Mouse (Mus musculus): Measurements from ENCODE around the gene Tmem132c.

Tmem132c gene

GRCm38 (mm10) chr5:127286886-127287285, 45.3 kb downstream of the Tmem132c start:
- DNase-seq: no peak

GRCm38 (mm10) chr5:127289659-127290058, 48.1 kb downstream of the Tmem132c start:
- DNase-seq: no peak

- DNase-seq: peak; percentile 46 to 60
Observed at GRCm38 (mm10) chr5:127290461-127291250, 49.0 kb downstream of the Tmem132c start.

GRCm38 (mm10) chr5:127291581-127291980, 50.0 kb downstream of the Tmem132c start:
- no peak for DNase-seq

DNA sequence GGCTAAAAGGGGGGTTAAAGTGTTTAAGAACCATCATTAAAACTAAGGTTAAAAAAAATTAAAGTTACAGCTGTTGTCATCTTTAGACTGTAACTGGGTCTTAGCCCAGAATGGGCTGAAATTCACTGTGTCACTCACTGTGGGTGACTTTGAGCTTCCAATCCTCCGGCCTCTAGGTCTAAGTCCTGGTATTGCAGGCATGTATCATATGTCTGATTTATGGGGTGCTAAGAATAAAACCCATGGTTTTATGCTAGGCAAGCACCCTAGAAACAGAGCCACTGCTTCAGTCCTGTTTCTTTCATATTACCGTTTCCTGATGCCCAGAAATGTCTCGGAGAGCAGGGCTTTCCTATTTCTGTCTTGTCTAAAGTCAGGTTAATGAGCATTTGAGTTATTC, 52.1 kb downstream of the Tmem132c start:
- DNase-seq: no peak

DNA sequence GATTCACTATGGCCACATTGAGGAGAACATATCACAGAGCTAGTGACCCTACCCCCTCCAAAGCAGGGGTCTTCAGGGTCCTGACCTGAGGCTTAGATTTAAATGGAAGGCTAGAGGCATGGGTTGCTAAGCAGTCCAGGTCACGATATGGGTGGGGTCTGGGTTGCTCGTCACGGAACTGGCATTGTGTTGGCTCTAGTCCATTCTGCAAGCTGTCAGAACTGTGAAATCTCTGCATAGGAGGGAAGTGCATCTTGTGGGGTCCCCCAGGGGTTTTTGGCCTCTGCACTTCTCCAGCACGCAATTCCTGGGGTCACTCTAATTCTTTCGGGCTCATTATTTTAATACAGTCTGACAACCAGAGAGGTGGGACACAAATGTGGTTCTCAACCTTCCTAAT, 55.9 kb downstream of the Tmem132c start:
- no peak for DNase-seq

GRCm38 (mm10) chr5:127298060-127298459, 56.5 kb downstream of the Tmem132c start:
- DNase-seq: no peak

DNA sequence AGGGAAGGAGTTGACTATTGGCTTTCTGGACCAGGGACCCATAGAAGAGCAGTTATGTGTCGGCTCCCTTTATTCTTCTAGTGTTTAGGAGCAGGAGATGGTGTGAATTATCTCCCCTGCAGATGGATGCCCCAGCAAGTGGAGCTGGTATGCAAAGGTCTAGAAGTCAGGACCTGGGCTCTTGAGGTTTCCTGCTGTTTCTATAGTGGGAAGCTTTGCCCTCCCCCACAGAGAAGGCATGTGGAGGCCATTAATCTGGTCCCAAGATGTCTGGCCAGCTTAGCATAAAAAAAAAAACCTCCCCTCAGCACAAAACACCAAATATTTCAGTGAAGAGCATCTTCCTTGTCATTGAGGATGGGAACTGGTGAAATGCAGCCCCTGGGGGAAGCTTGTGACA, 57.4 kb downstream of the Tmem132c start:
- DNase-seq: no peak

DNA sequence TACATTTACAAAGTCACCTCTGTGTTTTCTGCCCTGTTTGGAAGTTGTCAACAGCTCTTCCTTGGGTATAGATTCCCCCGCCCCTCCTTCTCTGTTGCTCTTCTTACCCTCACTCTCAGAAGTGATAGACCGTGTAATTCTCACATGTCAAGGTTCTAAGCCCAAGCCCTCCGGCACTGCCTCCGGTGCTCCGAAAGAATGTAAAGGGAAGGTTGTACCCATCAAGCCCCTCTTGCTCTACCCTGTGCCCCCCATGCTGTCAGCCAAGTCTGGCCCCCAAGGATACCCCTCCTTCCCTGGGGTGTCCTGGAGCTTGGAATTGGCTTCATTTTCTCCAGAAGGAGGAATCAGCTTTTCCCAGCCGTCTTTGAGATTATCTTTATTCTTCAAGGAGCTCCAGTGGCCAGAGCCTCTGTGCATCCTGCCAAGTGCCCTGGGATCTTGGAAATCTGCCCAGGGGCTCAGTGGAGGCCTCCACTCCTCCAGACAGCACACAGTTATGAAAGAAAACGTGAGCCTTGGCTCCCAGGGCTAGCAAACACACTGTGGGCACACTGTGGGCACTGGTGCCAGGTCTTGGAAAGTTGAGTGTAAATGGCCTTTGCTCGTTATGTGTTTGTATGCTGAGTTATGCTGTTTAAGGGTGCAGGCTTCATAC, 59.1 kb downstream of the Tmem132c start:
- DNase-seq: peak; percentile 26 to 43

DNA sequence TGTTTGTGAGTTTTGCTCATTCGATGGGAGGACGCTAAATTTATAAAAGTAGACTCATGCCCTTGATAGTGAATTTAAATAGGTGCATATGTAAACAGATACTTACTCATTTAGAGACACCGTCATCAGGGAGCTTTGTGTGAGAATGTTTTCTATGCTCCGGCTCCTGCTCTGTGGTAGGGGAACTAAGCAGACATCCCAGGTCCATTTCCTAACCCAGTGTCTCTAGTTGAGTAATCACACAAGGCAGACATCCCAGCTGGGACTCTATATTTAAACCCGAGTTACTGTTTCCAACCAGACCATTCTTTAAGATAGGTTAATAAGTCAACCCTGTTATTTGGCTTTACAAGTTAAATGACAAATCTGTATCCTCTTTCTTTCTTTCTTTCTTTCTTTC, 63.7 kb downstream of the Tmem132c start:
- no peak for DNase-seq

GRCm38 (mm10) chr5:127305719-127306118, 64.1 kb downstream of the Tmem132c start:
- no peak for DNase-seq

GRCm38 (mm10) chr5:127306726-127307125, 65.1 kb downstream of the Tmem132c start:
- DNase-seq: no peak

DNA sequence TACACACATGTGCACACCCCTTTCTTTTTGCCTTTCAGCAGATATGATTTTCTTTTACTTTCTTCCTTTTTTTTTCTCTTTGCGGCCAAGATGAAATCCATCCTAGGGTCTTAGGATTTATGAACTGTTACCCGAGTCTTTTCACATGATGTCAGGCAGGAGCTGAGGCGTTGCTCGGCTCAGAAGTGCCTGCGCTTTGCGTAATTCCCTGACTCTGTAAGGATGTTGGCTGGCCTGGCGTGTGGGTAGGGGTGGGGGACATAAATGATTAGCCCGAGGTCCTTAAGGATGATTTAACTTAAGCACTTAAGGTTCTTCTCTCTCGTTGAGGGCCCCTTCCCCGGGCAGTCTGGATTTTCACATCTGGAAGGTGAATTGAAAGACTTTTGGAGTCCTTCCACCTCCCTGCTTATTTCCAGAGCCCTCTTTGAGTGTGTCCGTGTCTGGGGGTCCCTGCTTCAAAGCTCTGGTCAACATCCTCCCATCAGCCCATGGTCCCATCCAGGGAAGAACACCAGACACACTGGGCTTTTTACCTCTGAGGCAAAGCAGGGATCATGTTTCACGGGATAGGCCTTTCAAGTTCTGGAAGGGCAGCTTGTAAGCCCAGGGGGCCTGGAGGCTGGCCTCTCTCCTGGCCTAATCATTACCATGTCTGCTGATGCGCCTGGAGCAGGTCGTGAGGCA, 68.9 kb downstream of the Tmem132c start:
- peak in 1 of 2 experiments; percentile 9 for DNase-seq

DNA sequence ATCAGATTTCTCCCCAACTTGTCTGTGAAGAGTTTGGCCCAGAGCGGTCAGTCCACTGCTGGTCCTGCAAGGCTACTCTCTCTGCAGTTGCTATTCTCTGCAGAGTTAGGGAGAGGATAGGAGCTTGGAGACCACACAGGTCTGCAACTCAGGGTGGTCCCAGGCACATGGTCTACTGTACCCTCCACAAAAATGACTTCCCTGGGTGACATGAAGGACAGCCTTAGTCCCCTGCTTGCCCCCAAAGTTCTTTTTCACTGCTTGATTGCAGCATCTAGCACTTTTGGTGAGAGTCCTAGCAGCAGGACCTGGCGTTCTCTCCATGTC, 69.4 kb downstream of the Tmem132c start:
- DNase-seq: no peak

DNA sequence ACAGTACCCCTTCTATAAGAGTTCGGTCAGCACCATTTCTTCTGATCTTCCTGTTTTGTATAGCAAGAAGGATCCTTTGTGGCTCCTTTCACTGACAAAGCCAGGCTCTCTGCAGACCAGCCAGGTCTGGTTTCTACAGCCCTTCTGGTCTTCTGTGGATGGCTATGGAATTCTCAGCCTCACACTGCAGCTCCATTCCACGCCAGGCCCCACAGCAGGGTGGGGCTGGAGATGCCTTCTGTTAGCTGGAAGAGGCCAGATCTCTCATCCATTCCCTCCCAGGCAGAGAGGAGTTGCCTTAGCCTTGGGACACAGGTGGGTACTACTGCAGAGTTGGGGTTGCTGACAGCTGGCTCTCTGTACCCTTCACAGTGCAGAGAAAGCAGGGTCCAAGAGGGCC, 72.0 kb downstream of the Tmem132c start:
- DNase-seq: no peak

GRCm38 (mm10) chr5:127319096-127319779, 77.6 kb downstream of the Tmem132c start:
- DNase-seq: no peak

- DNase-seq: peak in 1 of 2 experiments; percentile 20
Observed at GRCm38 (mm10) chr5:127324645-127325044, 83.0 kb downstream of the Tmem132c start.

GRCm38 (mm10) chr5:127336048-127336907, 94.7 kb downstream of the Tmem132c start:
- peak; percentile 44 to 58 for DNase-seq

- DNase-seq: no peak
Observed at GRCm38 (mm10) chr5:127336908-127337265, 95.3 kb downstream of the Tmem132c start.

DNA sequence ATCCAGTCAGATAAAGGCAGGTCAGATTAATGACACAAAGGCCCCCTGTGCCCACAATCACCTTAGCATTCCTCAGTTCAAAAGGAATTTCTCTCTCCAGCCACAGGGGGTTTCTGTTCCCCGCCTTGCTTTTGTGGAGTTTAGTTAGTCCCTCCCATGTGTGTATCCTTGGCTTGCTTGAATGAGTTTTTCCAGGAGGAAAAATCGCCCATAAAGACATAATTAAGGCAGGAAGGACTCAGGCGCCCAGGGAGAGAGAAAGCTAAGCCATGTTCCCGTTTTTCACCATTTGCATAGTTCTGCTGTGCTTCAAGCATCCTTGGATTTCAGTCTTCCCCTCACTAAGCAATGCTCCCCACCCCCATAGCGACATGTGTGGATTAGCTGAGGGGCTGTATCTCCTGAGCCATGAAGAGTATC, 97.4 kb downstream of the Tmem132c start:
- peak in 1 of 2 experiments; percentile 27 for DNase-seq

- peak in 1 of 2 experiments; percentile 8 for DNase-seq
Observed at GRCm38 (mm10) chr5:127341158-127341557, 99.5 kb downstream of the Tmem132c start.

DNA sequence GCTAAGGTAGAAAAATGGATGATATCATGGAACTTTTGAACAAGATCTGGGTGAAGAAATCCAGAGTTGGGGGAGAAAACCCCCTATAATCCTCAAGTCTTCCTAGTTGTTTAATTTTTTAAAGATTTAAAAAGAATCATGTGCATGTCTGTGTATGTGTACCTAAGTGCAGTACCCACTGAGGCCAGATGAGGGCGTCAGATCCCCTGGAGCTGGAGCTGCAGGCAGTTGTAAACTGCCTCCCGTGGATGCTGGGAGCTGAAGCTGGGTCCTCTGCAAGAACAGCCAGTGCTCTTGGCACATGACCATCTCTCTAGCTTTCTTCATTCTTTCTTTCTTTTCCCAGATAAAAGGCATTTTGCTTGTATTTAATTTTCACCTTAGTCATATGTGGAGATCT, 103.1 kb downstream of the Tmem132c start:
- DNase-seq: no peak

Data from kidney, postnatal 4 days (tissue).